Mouse (Mus musculus) mouse trophoblast stem cell (cell line): ENCODE measurements around the gene 5730409E04Rik.

Experiments used
- in situ Hi-C, 2 experiments: fragments of 300-500 bp; cut with MseI, MboI; formaldehyde crosslinking; loops; 2 replicates in 1 of 2; 3 replicates in 1 of 2; pipeline ENCODE4 v1.15.1; 2025

5730409E04Rik gene

GRCm38 (mm10) chr4:126609606-126610181 is at the start of gene 5730409E04Rik:
TSS of gene 5730409E04Rik (plus strand) at chr4:126609818.
- in situ Hi-C loops: loop anchor here (10.0 to 25.0 kb wide), 2 partner anchors 128 to 135 kb away; partner anchors contain the start of gene Tfap2e (in 1 of the 2)

GRCm38 (mm10) chr4:126563798-126564197 is 45.8 kb upstream of the 5730409E04Rik start:
- in situ Hi-C loops: no loop called here

GRCm38 (mm10) chr4:126567243-126567642 is 42.4 kb upstream of the 5730409E04Rik start:
- in situ Hi-C loops: no loop called here

GRCm38 (mm10) chr4:126569783-126570182 is 39.8 kb upstream of the 5730409E04Rik start:
- in situ Hi-C loops: no loop called here

- in situ Hi-C loops: no loop called here
These were observed 33.3 kb upstream of the 5730409E04Rik start for GRCm38 (mm10) chr4:126576281-126576680.

- in situ Hi-C loops: no loop called here
These were observed 31.7 kb upstream of the 5730409E04Rik start for GRCm38 (mm10) chr4:126577920-126578319.

GRCm38 (mm10) chr4:126579077-126579476 is 30.5 kb upstream of the 5730409E04Rik start:
- in situ Hi-C loops: no loop called here

- in situ Hi-C loops: no loop called here
These were observed 23.9 kb upstream of the 5730409E04Rik start for GRCm38 (mm10) chr4:126585739-126586138.

- in situ Hi-C loops: no loop called here
These were observed 17.6 kb upstream of the 5730409E04Rik start for GRCm38 (mm10) chr4:126592039-126592438.

- in situ Hi-C loops: loop anchor here (10.0 to 25.0 kb wide), 2 partner anchors 137 to 145 kb away; partner anchors contain the start of gene Tfap2e (in 1 of the 2)
These were observed 9.5 kb upstream of the 5730409E04Rik start for GRCm38 (mm10) chr4:126599971-126600754.

GRCm38 (mm10) chr4:126601597-126602444 is 7.8 kb upstream of the 5730409E04Rik start:
- in situ Hi-C loops: loop anchor here (10.0 to 25.0 kb wide), 2 partner anchors 135 to 143 kb away; partner anchors contain the start of gene Tfap2e (in 1 of the 2)

GRCm38 (mm10) chr4:126602445-126602762 is 7.2 kb upstream of the 5730409E04Rik start:
- in situ Hi-C loops: loop anchor here (10.0 to 25.0 kb wide), 2 partner anchors 135 to 142 kb away; partner anchors contain the start of gene Tfap2e (in 1 of the 2)

GRCm38 (mm10) chr4:126604141-126604540 is 5.5 kb upstream of the 5730409E04Rik start:
- in situ Hi-C loops: loop anchor here (10.0 to 25.0 kb wide), 2 partner anchors 133 to 141 kb away; partner anchors contain the start of gene Tfap2e (in 1 of the 2)

GRCm38 (mm10) chr4:126605751-126606150 is 3.9 kb upstream of the 5730409E04Rik start:
- in situ Hi-C loops: loop anchor here (10.0 to 25.0 kb wide), 2 partner anchors 132 to 139 kb away; partner anchors contain the start of gene Tfap2e (in 1 of the 2)

GRCm38 (mm10) chr4:126611991-126612390 is 2.4 kb downstream of the 5730409E04Rik start:
- in situ Hi-C loops: loop anchor here in 1 of 2 experiments (25.0 kb wide), 1 partner anchor 125 kb away; the partner anchor contains the start of gene Tfap2e

GRCm38 (mm10) chr4:126616312-126616711 is 6.7 kb downstream of the 5730409E04Rik start:
- in situ Hi-C loops: loop anchor here in 1 of 2 experiments (25.0 kb wide), 1 partner anchor 121 kb away; the partner anchor contains the start of gene Tfap2e

GRCm38 (mm10) chr4:126619691-126620330 is 10.2 kb downstream of the 5730409E04Rik start:
- in situ Hi-C loops: loop anchor here in 1 of 2 experiments (25.0 kb wide), 1 partner anchor 117 kb away; the partner anchor contains the start of gene Tfap2e

- in situ Hi-C loops: loop anchor here in 1 of 2 experiments (25.0 kb wide), 1 partner anchor 117 kb away; the partner anchor contains the start of gene Tfap2e
These were observed 10.8 kb downstream of the 5730409E04Rik start for GRCm38 (mm10) chr4:126620349-126620874.

GRCm38 (mm10) chr4:126627021-126627681 is 17.5 kb downstream of the 5730409E04Rik start:
- in situ Hi-C loops: no loop called here

- in situ Hi-C loops: no loop called here
These were observed 22.3 kb downstream of the 5730409E04Rik start for GRCm38 (mm10) chr4:126631922-126632321.
